Mouse (Mus musculus) liver (tissue): Measurements from ENCODE around the gene Trmt6.

Source experiments
- DNase-seq: peaks from one replicate; pipeline ENCODE4 v3.0.0-alpha.2; 2020; ENCODE audit warnings: mixed read lengths

The Trmt6 gene

GRCm38 (mm10) chr2:132815608-132816314, at the start of gene Trmt6, which contains the start of gene Mcm8:
Gene Trmt6, minus strand, starts transcription at chr2:132816055.
Gene Mcm8, plus strand, starts transcription at chr2:132816141.
- DNase-seq = peak; percentile 93

DNA sequence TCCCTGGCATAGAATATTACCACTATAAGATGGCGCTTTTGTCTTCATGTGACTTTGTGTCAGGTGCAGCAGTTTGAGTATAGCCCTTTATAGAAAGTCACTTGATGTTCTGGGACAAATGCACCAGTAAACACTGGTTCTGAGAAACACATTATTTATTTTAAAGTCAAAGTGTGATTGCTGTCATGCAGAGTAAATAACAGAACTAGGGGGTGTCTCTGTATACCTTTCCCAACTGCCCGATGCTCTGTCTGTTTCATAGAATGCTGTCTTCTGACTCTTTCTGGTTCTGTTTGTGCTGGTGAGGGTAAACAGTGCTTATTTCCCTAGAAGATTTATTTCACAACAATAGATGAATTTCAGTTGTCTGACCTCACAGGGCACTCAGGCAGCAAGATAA, 47.5 kb upstream of the Trmt6 start:
- no peak for DNase-seq

DNA sequence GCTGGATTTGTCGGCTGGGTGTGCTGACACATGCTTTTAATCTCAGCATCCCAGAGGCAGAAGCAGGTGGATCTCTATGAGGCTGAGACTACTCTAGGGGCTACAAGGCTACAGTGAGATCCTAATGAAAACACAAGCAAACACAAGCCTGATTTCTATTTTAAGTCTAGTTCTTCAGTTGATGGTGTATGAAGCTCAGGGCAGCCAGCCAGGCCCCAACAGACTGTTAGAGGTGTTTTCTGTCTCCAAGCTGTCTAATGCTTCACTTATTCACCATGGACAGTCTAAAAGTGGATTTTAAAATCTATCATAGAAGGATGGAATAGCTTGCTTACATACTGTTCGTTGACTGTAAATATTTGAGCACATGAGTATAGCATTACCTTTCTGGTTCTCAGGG, 45.6 kb upstream of the Trmt6 start:
- no peak for DNase-seq

- DNase-seq = no peak
Measured at GRCm38 (mm10) chr2:132860435-132860834, 44.6 kb upstream of the Trmt6 start.

DNA sequence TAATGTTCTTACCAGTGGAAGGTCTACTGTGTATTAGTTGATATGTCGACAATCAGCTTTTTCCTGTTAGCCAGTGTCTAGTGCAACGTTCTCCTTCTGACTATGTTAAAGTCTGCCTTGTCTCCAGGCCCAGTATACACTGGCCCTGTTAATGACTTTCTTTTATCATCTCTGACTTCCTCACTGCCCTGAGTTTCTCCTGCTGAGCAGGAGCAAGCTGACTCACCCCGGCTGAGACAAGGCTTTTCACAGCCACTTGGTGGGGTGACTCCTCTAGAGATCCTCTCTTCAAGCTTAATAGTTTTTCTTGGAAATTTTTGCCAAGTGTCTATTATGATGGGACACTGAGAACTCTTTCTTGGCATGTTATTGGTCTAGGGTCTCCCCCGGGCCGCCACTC, 40.5 kb upstream of the Trmt6 start:
- DNase-seq = no peak

- DNase-seq = no peak
Measured at GRCm38 (mm10) chr2:132853051-132853450, 37.2 kb upstream of the Trmt6 start.

DNA sequence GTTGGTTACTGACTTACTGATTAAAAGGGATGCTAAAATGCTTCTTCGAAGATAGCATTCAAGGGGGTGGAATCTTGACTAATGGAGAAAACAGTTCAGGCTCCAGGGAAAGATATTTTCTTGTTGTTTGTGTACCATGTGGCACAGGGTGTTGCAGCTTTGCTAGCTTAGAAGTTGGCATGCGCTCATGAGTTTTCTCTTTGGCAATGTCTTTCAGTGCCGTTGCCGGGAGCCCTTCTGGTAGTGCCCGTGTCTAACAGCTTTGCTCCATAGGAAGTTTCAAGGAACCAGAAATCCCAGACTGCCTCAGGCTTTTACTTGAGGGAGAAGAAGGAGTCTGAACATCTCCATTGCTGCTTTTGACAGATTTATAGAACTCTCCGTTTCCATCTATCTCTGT, 33.3 kb upstream of the Trmt6 start:
- no peak for DNase-seq

- DNase-seq = no peak
Measured at GRCm38 (mm10) chr2:132848361-132848760, 32.5 kb upstream of the Trmt6 start.

- DNase-seq = peak; percentile 16
Measured at GRCm38 (mm10) chr2:132847581-132847980, 31.7 kb upstream of the Trmt6 start.

DNA sequence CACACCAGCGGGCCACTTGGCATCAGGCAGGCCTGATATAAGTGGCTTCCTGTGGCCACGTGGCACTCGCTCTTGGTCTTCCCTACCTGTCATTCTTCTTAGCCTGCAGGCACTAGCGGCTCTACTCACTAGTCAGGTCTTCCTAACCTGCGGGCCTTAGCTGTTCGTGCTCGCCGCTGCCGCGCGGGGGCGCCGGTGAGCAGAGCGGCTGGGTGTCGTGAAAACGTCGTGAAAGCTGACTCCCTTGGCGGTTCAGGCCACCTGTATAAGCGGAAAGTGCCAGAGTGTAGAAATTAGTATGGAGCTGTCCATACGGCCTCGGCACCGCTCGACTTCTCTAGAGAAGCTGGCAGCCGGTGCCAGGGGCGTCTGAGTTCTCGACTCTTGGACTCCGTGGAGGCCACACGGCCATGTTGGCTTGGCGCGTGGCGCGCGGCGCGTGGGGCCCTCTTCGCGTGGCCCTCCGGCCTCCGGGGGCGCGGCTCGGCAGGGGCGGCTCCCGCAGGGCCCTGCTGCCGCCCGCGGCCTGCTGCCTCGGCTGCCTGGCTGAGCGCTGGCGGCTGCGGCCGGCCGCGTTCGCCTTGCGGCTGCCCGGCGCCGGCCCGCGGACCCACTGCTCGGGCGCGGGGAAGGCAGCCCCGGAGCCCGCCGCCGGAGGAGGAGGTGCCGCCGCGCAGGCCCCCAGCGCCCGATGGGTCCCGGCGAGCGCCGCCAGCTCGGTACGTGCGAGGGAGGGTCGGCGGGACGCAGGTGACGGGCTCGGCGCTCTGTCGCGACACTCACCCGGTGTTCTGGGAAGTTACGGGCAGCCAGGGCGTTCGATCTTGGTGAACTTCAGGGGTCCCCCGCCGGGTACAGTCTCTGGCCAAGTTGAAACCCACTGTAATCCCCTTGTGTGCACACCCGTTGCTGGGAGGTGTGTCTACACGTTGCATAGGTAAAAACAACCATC, 30.8 kb upstream of the Trmt6 start, which contains the start of gene Crls1:
Crls1 (plus strand) TSS at position 260 of the 952 bp plus-strand sequence.
- peak; percentile 93 for DNase-seq

- DNase-seq = no peak
Measured at GRCm38 (mm10) chr2:132841071-132841470, 25.2 kb upstream of the Trmt6 start.

DNA sequence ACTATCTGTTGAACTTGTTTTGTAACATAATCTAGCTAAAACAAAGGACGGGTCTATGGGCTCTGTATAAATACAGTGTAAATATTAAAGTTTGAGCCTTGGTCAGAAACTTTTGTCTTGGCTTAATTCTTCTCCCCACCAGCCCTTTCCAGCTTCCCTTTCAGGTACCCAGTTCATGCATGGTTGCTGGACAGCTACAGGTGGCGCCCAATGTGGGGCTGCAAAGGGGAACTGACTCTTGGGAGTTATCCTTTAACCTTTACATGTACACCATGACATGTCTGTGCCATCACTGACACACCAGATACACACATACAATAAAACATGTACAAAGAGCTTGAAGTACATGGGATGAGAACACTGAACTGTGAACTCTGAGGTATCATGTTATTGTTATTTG, 12.9 kb downstream of the Trmt6 start:
- no peak for DNase-seq

GRCm38 (mm10) chr2:132794204-132794586, 21.7 kb downstream of the Trmt6 start:
- no peak for DNase-seq

DNA sequence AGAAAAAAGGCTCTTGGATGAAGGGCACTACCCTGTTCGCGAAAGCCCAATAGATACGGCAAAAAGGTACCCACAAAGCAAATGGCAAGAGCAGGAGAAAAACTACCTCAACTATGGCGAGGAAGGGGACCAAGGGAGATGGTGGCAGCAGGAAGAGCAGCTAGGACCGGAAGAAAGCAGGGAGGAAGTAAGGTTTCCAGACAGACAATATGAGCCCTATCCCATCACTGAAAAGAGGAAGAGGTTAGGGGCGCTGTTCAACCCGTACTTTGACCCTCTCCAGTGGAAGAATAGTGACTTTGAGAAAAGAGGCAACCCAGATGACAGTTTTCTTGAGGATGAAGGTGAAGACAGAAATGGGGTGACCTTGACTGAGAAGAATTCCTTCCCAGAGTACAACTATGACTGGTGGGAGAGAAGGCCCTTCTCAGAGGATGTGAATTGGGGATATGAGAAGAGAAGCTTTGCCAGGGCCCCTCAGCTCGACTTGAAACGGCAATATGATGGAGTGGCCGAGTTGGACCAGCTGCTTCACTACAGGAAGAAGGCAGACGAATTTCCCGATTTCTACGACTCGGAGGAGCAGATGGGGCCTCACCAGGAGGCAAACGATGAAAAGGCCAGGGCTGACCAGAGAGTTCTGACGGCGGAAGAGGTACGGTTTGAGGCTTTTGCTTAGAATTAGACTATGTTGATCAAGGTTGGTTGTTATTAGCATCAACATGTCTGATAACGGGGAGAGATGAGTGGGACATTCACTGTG, 22.2 kb downstream of the Trmt6 start:
- no peak for DNase-seq

- DNase-seq = no peak
Measured at GRCm38 (mm10) chr2:132784039-132784438, 31.8 kb downstream of the Trmt6 start.

DNA sequence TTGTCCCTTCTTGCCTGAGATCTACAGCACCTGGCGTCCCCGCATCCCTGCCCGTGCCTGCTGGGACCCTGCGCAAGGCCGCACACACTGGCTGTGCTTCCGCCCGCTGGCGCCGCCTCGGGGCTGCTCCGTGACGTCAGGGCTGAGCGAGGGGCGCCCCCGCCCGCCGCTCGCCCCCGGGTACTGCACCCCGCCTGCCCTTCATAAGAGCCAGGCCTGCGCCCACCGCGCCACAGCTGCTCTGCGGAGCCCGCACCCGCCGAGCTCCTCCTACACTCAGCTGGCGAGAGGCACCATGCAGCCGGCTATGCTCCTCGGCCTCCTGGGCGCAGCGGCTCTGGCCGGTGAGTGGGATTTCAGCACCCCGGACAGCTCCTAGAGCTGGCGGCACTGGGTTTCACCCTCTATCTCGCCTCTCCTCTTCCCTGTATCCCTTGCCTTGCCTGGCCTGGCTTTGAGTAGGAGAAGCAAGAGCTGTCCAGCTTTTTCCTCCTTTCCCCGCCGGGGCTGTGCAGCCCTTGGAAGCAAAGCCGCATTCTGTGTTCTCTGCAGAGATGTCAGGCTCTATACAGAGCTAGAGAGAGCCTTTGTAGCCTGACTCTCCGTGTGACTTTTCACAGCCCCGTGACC, 34.3 kb downstream of the Trmt6 start:
- DNase-seq = peak; percentile 86

DNA sequence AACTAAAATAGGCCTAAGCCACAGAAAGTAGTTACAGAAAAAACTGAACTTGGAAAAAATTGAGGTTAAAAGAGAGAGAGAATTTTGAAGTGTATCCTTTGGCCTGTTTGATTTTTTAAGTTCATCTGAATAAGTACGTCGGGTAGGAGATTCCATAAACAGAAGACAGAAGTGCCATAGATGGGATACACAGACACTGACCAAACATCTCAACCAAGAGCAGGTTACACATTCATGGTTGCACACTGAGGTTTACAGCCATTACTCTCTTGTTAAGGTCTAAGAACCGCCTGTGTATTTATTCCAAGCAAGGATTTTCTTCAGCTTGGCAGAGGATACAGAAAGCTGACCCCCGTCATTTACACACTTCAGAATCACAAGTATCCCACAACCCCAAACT, 34.9 kb downstream of the Trmt6 start, which contains the start of gene Chgb:
Chgb (plus strand) TSS at position 301 of the 400 bp plus-strand sequence.
- no peak for DNase-seq

DNA sequence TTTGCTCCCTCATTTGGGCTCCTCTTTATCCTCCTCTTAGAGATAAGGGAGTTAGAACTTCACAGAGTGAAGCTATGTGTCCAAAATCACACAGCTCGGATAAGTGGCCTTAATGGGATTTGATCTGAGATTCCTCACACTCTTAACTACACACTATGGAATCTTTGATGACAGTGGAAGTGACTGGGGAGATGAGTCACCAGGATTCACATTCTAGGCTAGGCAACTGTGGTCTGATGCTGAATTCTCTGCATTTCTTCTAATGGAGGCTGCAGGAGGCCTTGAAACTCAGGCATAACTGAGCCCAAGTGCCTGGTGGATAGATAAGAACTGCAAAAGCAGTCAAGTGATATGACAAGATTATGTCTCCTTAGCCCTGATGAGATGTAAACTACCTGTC, 45.0 kb downstream of the Trmt6 start:
- no peak for DNase-seq

DNA sequence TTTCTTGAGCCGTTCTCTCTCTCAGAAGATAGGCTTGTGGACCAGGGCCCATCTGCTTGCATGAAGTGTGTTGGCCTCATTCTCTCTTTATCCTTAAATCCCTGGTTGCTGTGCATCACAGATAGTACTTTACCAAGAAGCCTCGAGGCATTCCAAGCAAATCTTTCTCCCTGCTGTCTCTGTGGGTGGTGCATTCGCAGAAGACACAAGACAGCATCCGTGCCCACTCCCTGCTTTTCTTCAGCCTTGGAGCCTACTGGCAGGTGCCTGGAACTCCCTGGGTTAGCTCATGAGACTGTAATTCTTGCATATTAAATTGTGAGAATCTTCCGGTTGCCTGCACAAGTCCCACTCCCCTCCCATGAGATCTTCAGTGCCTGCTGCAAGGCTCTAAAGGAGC, 57.9 kb downstream of the Trmt6 start:
- DNase-seq = no peak
